Mouse (Mus musculus): ENCODE measurements around the gene Bud13.
A peak's percentile ranks its signal among the peaks of the same experiment; 100 is the strongest.
"Not testable (repeated sequence)": the region's sequence is repeated elsewhere in the genome, so short reads cannot be mapped to it uniquely, and the experiment has no call there.

DNA sequence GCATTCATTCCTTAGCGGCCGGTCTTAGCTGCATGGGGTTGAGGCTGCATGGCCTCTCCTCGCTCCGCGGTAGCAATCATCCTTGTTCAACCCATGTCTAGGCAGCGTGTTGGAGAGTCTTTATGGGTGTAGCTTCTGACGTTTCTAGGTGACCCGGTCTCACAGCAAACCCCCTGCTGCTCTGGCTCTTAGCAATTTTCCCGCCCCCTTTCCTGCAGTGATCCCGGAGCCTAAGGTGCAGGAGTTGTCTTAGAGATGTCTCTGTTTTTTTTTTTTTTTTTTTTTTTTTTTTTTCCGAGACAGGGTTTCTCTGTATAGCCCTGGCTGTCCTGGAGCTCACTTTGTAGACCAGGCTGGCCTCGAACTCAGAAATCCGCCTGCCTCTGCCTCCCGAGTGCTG is 53.5 kb downstream of the Bud13 start:
- not testable (repeated sequence) for TF ChIP-seq MAFK (IDR thresholded peaks at IDR 0.05; ENCODE audit: insufficient read depth, low read depth, low read length); CHD2 (IDR thresholded peaks at IDR 0.05; ENCODE audit: low read depth, low read length); ZC3H11A (IDR thresholded peaks at IDR 0.05; ENCODE audit: borderline replicate concordance, low read depth, low read length)
- TF ChIP-seq ZNF384 (IDR thresholded peaks at IDR 0.05; ENCODE audit: low read depth, low read length) = peak; percentile 63; the same call in 1 of the 2 replicates

Measured in ES-E14 (cell line).